Mouse (Mus musculus): ENCODE measurements around the gene Gm17606. TPM values are rescaled to one million over a fixed set of nuclear protein-coding genes. Genes with fewer than 3 reads are reported as not detected.
"Not testable (repeated sequence)": the region's sequence is repeated elsewhere in the genome, so short reads cannot be mapped to it uniquely, and the experiment has no call there.

Gene Gm17606
- polyA plus RNA-seq, 1 experiment from 2014 or later: not detected

- H3K4me3 ChIP-seq: no peak overlapping the region
- H3K9ac ChIP-seq: no peak overlapping the region
- H3K27me3 ChIP-seq: no peaks in the 10 kb centered on the region
- ATAC-seq (ENCODE audit: low FRiP score, low read depth): no peak
- WGBS: 35% methylated on average over 8 of the region's 8 CpGs
- no peak overlapping the region for H3K4me2 ChIP-seq
- H3K4me1 ChIP-seq (replicated peaks): peaks cover 23% of the 10 kb centered on the region
- no peaks in the 10 kb centered on the region for H3K9me3 ChIP-seq
- 0 out of 2 replicates have a peak, but pooled peaks cover 5% of the 10 kb centered on the region for H3K36me3 ChIP-seq
- no peak overlapping the region for H3K27ac ChIP-seq (replicated peaks)
Observed at GRCm38 (mm10) chr14:54607226-54607625, 33.5 kb upstream of the Gm17606 start.

GRCm38 (mm10) chr14:54609245-54609644 lies 31.5 kb upstream of the Gm17606 start:
- Histone ChIP-seq H3K27me3 (no peaks in the 10 kb centered on the region), H3K4me3 (no peak overlapping the region), H3K9ac (no peak overlapping the region), H3K36me3 (peaks cover 13% of the 10 kb centered on the region), H3K4me1 (replicated peaks) (peaks cover 15% of the 10 kb centered on the region), H3K4me2 (no peak overlapping the region), H3K9me3 (no peaks in the 10 kb centered on the region), H3K27ac (replicated peaks) (no peak overlapping the region)
- 75% methylated on average over 4 of the region's 4 CpGs for WGBS
- no peak for ATAC-seq (ENCODE audit: low FRiP score, low read depth)

GRCm38 (mm10) chr14:54609962-54610361 lies 30.8 kb upstream of the Gm17606 start:
- Histone ChIP-seq H3K36me3 (peaks cover 20% of the 10 kb centered on the region), H3K4me1 (replicated peaks) (peaks cover 8% of the 10 kb centered on the region; the same call in 1 of the 2 replicates), H3K27me3 (no peaks in the 10 kb centered on the region), H3K27ac (replicated peaks) (no peak overlapping the region), H3K9me3 (no peaks in the 10 kb centered on the region), H3K4me3 (no peak overlapping the region), H3K4me2 (no peak overlapping the region), H3K9ac (no peak overlapping the region)
- WGBS: 75% methylated on average over 4 of the region's 4 CpGs
- no peak for ATAC-seq (ENCODE audit: low FRiP score, low read depth)

GRCm38 (mm10) chr14:54610648-54611047 lies 30.1 kb upstream of the Gm17606 start:
- H3K27ac ChIP-seq (replicated peaks): no peak overlapping the region
- WGBS: 82% methylated on average over 6 of the region's 6 CpGs
- H3K36me3 ChIP-seq: peaks cover 21% of the 10 kb centered on the region
- ATAC-seq (ENCODE audit: low FRiP score, low read depth): no peak
- H3K27me3 ChIP-seq: no peaks in the 10 kb centered on the region
- H3K4me3 ChIP-seq: no peak overlapping the region
- no peak overlapping the region for H3K9ac ChIP-seq
- H3K9me3 ChIP-seq: no peaks in the 10 kb centered on the region
- peaks cover 9% of the 10 kb centered on the region for H3K4me1 ChIP-seq (replicated peaks)
- no peak overlapping the region for H3K4me2 ChIP-seq

- ATAC-seq (ENCODE audit: low FRiP score, low read depth); H3K9me3 ChIP-seq; H3K9ac ChIP-seq; H3K4me3 ChIP-seq; H3K27me3 ChIP-seq; H3K27ac ChIP-seq (replicated peaks); H3K4me2 ChIP-seq: not testable (repeated sequence)
- Histone ChIP-seq H3K4me1 (replicated peaks) (peaks cover 21% of the 10 kb centered on the region), H3K36me3 (peaks cover 24% of the 10 kb centered on the region)
- WGBS: 93% methylated on average over 16 of the region's 16 CpGs
Observed at GRCm38 (mm10) chr14:54614130-54614529, 26.6 kb upstream of the Gm17606 start.

GRCm38 (mm10) chr14:54616226-54616825 lies 24.4 kb upstream of the Gm17606 start:
- no peak for ATAC-seq (ENCODE audit: low FRiP score, low read depth)
- WGBS: 91% methylated on average over 16 of the region's 16 CpGs
- Histone ChIP-seq H3K27me3 (no peaks in the 10 kb centered on the region), H3K9ac (no peak overlapping the region), H3K4me3 (no peak overlapping the region), H3K4me1 (replicated peaks) (peaks cover 21% of the 10 kb centered on the region), H3K36me3 (peaks cover 24% of the 10 kb centered on the region), H3K9me3 (no peaks in the 10 kb centered on the region), H3K4me2 (peak overlapping the region; percentile 60), H3K27ac (replicated peaks) (no peak overlapping the region)

- H3K27me3 ChIP-seq: no peaks in the 10 kb centered on the region
- WGBS: 2% methylated on average over 36 of the region's 38 CpGs
- H3K4me3 ChIP-seq: peak overlapping the region; percentile 79
- H3K36me3 ChIP-seq: peaks cover 19% of the 10 kb centered on the region
- ATAC-seq (ENCODE audit: low FRiP score, low read depth): peak; percentile 68
- H3K4me1 ChIP-seq (replicated peaks): peaks cover 21% of the 10 kb centered on the region
- peak overlapping the region; percentile 84 for H3K27ac ChIP-seq (replicated peaks)
- H3K9me3 ChIP-seq: no peaks in the 10 kb centered on the region
- peak overlapping the region; percentile 60 for H3K4me2 ChIP-seq
- H3K9ac ChIP-seq: peak overlapping the region; percentile 87
Observed at GRCm38 (mm10) chr14:54617152-54617896, 23.4 kb upstream of the Gm17606 start.

GRCm38 (mm10) chr14:54617897-54618365 lies 22.8 kb upstream of the Gm17606 start, which contains the start of gene Psmb5:
TSS of gene Psmb5 (minus strand) at chr14:54618022.
- H3K9me3 ChIP-seq: no peaks in the 10 kb centered on the region
- peak within 1 kb of the TSS; percentile 84 for H3K27ac ChIP-seq (replicated peaks)
- ATAC-seq (ENCODE audit: low FRiP score, low read depth): peak; percentile 88
- WGBS: under 1% methylated on average over 25 of the region's 25 CpGs
- no peaks in the 10 kb centered on the region for H3K27me3 ChIP-seq
- peak within 1 kb of the TSS; percentile 79 for H3K4me3 ChIP-seq
- H3K4me1 ChIP-seq (replicated peaks): peaks cover 21% of the 10 kb centered on the region
- H3K4me2 ChIP-seq: peak within 1 kb of the TSS; percentile 60
- H3K36me3 ChIP-seq: peaks cover 18% of the 10 kb centered on the region
- H3K9ac ChIP-seq: peak within 1 kb of the TSS; percentile 87

- Histone ChIP-seq H3K36me3 (no peaks in the 10 kb centered on the region), H3K4me1 (replicated peaks) (peaks cover 11% of the 10 kb centered on the region), H3K4me2 (no peak within 1 kb of the TSS), H3K27ac (replicated peaks) (no peak within 1 kb of the TSS), H3K9me3 (no peaks in the 10 kb centered on the region), H3K4me3 (no peak within 1 kb of the TSS), H3K9ac (no peak within 1 kb of the TSS), H3K27me3 (no peaks in the 10 kb centered on the region)
- no peak for ATAC-seq (ENCODE audit: low FRiP score, low read depth)
- 95% methylated on average over 1 of the region's 1 CpGs for WGBS
Observed at GRCm38 (mm10) chr14:54621133-54621532, 19.6 kb upstream of the Gm17606 start, which contains the start of gene Psmb11. TSS of gene Psmb11 (plus strand) at chr14:54621433.

GRCm38 (mm10) chr14:54623334-54623733 lies 17.4 kb upstream of the Gm17606 start:
- H3K4me3 ChIP-seq: no peak overlapping the region
- H3K9ac ChIP-seq: no peak overlapping the region
- no peaks in the 10 kb centered on the region for H3K4me1 ChIP-seq (replicated peaks)
- H3K27ac ChIP-seq (replicated peaks): no peak overlapping the region
- H3K27me3 ChIP-seq: no peaks in the 10 kb centered on the region
- H3K4me2 ChIP-seq: no peak overlapping the region
- no peaks in the 10 kb centered on the region for H3K36me3 ChIP-seq
- WGBS: 92% methylated on average over 6 of the region's 6 CpGs
- H3K9me3 ChIP-seq: no peaks in the 10 kb centered on the region
- no peak for ATAC-seq (ENCODE audit: low FRiP score, low read depth)

- Histone ChIP-seq H3K27me3 (no peaks in the 10 kb centered on the region), H3K4me2 (no peak overlapping the region), H3K36me3 (no peaks in the 10 kb centered on the region), H3K27ac (replicated peaks) (no peak overlapping the region), H3K9ac (no peak overlapping the region), H3K9me3 (no peaks in the 10 kb centered on the region), H3K4me3 (no peak overlapping the region), H3K4me1 (replicated peaks) (no peaks in the 10 kb centered on the region)
- ATAC-seq (ENCODE audit: low FRiP score, low read depth): no peak
- WGBS: 64% methylated on average over 10 of the region's 10 CpGs
Observed at GRCm38 (mm10) chr14:54624976-54625375, 15.8 kb upstream of the Gm17606 start.

- no peaks in the 10 kb centered on the region for H3K4me1 ChIP-seq (replicated peaks)
- H3K27ac ChIP-seq (replicated peaks): no peak overlapping the region
- no peak overlapping the region for H3K4me3 ChIP-seq
- peaks cover 28% of the 10 kb centered on the region for H3K36me3 ChIP-seq
- no peak overlapping the region for H3K4me2 ChIP-seq
- H3K9me3 ChIP-seq: no peaks in the 10 kb centered on the region
- no peak overlapping the region for H3K9ac ChIP-seq
- H3K27me3 ChIP-seq: no peaks in the 10 kb centered on the region
- 74% methylated on average over 5 of the region's 5 CpGs for WGBS
- no peak for ATAC-seq (ENCODE audit: low FRiP score, low read depth)
Observed at GRCm38 (mm10) chr14:54628103-54628502, 12.6 kb upstream of the Gm17606 start.
